Mouse (Mus musculus) gastrocnemius, postnatal 36 days (tissue): ENCODE data around the gene Sipa1l2. TPM values are rescaled to one million over a fixed set of nuclear protein-coding genes. Genes with fewer than 3 reads are reported as not detected.

Source experiments
- DNase-seq, 2 experiments: peaks; one replicate each; pipeline ENCODE4 v3.0.0; 2022
- intact Hi-C: fragments of 180-260 bp; cut with DNase I; formaldehyde crosslinking; loops from one replicate; pipeline ENCODE4 v1.15.1; 2025
- total RNA-seq, 2 experiments: library from RNA; stranded (reverse); gene quantifications; 2 replicates each; pipeline ENCODE4 v1.2.3; 2021

The Sipa1l2 gene
- total RNA-seq, 2 experiments from 2014 or later: 4.9 to 5.2 TPM

DNA sequence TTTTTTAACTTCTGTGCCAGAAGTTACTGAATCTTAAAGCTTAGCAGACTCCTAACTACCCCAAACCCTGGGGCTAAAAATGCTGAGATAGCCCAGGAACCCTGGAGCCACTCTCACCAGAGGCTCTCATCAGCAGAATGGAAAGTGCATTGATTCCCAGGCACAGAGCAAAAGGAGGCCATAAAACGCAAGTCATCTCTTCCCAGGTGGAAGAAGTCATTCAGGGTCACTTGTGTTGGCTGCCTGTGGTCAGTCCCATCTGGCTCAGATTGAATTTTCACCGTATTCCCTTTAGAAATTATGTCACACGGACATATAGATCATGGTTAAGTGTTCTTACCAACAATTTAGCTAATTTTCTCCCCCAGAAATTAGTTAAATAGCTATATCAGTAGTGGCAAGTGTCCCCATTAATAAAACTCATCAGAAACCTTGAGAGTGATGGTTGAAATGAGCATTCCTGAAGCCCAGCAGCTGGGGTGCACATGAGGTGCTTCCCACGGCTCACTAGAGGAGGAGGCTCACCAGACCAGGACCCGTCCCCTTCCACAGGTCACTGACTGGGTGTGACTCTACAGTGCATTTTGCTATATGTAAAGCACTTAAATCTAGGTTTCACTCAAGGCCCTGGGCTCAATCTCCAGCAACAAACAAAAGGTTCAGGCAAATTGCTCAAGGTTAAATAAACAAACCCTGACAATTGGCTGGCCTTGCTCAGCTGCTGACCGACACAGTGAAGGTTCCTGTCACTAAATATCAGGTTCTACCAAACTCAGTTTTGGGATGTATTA lies 53.3 kb downstream of the Sipa1l2 start:
- DNase-seq: no peak
- intact Hi-C loops: no loop called here

DNA sequence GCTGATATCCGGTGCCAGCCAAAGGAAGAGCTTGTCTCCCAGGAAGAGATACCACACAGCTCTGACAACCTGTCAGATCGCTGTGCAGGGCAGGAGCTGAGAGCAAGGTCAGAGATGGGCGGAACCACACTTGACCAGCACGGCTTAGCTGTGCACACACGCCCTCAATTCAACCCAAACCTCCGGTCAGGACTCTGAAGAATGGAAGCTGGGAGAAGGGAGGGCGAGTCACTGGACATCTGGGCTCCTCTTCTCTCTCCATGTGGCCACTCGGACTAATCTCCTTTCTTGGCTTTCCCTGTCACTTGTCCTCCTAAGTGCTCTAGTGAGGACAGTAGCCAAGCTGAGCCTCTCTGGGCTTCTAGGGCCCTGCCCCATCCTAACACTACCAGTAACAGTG lies 53.9 kb downstream of the Sipa1l2 start:
- DNase-seq: no peak
- intact Hi-C loops: no loop called here

DNA sequence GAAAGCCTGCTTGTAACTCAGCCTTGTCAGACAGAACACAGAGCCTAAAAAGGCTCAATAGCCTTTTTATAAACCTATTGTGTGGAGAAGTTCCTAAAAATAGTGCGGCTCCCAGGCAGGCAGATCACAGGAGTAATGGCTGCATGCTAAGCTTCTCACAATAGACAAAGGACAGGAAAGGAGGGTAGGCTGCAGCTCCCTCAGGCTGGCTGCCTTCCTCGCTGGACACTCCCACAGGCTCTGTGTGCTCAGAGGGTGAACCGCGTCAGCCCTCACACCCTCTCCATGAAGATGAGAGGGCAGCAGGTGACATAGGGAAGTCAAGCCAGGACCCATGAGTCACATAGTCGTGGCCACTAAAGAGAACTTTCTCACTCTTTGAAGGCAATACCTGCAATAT lies 55.7 kb downstream of the Sipa1l2 start:
- intact Hi-C loops: no loop called here
- no peak for DNase-seq

DNA sequence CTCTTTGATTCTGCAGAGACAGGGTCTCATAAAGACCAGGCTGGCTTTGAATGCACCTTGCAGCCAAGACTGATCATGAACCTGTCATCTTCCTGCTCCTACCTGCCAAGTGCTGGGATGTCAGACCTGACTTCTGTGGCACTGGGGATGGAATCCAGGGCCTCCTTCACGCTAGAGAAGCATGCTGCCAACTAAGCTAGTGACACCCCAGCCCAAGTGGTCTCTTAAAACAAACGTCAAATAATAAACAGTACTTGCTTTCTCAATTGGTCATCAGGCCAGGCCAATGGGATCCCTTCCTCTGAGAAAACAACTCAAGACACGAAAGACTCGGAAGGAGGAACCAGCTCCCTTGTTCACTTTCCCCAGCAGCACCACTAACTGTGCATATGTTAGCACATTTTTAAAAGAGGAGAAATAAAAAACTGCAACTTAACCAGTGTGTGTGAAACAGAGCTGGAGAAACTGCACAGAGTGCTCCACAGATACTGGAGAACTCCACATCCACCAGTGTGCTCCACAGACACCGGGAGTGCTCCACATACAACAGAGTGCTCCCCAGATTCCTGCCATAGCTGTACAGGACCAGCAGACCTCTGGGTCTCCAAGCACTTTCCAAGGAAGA lies 56.3 kb downstream of the Sipa1l2 start:
- DNase-seq: no peak
- intact Hi-C loops: no loop called here

DNA sequence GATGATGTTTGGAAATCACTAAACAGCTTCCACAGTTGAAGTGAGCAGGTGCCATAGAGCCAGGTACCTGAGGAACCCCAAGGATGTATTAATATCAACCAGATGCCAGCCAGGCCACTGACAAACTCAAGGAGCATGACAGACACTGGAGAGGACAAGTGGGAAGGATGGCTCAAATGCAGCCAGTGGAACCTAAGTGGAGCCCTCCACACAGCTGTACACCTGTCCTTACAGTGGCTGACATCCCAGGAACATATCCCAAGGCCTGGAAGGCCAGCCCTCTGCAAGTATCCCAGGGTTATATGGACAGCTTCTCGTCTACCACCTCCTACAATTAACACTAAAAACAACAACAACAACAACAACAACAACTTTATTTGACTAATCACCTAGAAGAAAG lies 57.0 kb downstream of the Sipa1l2 start:
- intact Hi-C loops: no loop called here
- DNase-seq: no peak

DNA sequence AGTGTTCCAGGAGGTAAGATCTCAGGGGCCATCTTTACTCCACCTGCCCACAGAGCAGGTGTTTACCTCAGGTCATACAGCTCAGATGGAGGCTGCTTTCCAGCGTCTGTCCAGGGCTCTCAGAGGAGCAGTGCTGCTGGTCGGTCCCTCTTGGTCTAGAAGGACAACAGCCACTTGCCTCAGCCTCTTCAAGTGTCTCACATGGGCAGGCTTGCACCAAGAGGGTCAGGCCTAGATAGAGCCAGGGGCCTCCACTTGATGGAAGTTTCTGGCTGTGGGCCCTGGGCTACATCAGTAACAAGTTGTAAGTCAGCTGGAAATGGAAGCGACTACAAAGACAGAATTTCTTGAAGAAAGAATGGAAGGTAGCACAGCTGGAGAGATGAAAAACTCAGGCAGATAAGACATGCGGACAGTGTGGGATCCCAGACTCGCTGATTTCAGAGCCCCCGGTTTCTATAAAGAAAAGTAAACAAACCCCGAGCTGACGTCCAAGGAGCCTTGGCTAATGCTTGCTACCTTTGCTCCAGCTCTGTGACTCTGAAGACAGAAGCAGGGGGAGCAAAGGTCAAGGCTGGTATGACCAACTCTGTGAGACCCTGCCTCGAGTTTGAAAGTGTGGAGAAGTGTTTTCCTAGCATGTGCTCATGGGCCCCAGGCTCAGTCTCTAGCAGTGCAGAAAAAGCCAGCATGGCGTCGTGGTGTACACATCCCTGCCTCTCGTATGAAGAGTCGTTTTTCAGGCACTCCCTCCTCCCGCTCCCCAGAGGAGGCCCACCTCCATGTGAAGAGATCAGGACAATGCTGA lies 58.5 kb downstream of the Sipa1l2 start:
- DNase-seq: no peak
- intact Hi-C loops: no loop called here

DNA sequence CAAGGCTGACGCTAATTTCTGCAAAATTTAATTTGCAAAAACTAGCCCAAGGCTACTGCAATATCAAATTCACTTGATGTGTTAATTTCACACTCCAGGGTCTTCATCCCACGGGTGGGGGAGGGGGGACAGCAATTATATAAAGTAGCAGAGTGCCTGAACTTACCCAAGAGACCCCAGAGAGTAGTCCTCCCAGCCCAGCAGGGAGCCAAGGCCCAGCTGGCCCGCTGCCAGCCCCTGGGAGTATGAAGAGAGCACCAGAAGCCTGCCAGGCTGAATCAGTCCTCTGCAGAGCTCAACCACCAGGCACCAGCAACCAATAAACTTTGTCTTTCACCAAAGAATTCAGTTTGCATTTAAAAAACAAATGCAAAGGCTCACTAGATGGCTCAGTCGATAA lies 59.8 kb downstream of the Sipa1l2 start:
- DNase-seq: peak in 1 of 2 experiments; percentile 22
- intact Hi-C loops: no loop called here

DNA sequence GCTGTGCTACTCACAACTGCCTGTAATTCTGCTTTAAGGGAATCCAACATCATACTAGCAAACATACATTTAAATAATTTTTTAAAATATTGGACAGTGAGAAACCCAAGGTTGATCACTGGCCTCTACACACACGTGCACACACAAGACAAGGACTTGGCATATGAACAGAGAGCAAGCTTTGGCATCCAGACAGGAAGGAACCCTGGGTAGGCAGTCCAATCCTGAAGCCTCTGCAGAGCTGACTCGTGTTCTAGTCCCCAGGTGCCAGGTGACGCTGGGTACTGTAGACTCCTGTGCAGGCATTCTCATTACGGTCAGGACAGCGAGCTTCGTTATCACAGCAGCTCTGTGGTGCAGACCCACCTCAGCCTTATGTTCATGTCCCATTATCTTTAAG lies 60.4 kb downstream of the Sipa1l2 start:
- DNase-seq: no peak

DNA sequence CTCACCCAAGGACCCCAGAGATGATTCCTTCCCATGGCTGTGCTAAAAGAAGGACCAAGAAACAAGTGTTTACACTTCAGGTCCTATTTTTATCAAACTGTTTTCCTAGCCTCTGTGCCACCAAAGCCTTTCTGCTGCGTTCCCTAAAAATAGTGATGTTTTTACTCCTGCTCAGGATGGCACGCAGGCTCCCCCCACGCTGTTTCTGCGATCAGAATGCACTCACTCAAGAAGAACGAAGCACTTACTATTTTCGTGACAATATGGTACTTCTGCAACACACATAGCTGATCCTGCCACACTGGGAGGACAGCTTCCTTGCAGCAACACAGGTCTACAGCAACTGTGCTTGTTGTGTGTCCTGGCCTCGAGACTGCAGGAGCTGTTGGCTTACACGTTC lies 62.3 kb downstream of the Sipa1l2 start:
- intact Hi-C loops: no loop called here
- no peak for DNase-seq

More for the DNA sequence above, 60.4 kb downstream of the Sipa1l2 start:
- intact Hi-C loops: no loop called here

DNA sequence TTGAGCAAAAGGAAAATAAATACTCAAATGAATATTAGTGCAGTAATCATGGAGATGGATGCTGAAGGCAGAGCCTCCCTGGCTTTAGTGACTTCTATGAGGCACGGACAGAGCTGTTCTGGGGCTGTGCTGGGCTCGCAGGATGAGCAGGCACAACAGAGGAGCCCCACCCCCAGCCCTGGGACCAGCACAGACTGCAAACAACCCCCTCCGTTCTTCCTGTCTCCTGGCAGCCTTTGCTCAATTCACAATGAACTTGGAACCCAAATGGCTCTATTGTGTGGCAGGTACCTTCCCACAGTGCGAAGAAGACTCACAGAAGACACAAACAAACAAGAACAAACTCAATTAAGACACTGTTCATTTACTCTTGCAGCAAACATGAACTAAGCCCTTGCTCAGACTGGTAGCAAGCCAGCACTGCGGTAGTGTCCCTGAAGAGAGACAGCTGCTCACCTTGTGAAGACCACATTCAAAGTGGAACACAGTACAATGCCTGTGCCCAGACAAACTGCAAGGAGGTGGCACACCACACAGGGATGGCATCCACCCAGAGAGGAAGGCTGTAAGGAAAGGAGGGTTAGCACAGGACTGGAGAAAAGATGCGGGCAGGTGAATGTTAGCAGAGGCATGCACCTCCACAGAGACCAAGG lies 64.9 kb downstream of the Sipa1l2 start:
- intact Hi-C loops: no loop called here

DNA sequence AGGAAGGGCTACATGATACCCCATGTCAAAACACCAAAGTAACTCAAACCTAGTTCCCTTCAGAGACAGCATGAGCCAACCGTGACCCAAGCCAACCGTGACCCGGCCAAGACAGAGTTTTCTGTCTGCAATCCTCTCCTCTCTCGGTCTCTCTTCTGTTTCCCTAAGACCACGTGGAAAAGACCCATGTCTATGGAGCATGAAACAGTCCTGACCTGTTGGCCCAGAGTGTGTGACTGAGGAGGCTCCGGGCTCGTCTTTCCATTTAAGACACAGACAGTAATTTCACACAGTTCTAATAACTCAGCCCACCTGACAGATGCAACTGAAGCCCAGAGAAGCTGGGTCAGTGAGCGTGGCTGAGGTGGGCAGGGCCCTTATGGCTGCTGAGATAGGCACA lies 65.8 kb downstream of the Sipa1l2 start:
- intact Hi-C loops: no loop called here
- DNase-seq: no peak

More for the DNA sequence above, 64.9 kb downstream of the Sipa1l2 start:
- DNase-seq: no peak

DNA sequence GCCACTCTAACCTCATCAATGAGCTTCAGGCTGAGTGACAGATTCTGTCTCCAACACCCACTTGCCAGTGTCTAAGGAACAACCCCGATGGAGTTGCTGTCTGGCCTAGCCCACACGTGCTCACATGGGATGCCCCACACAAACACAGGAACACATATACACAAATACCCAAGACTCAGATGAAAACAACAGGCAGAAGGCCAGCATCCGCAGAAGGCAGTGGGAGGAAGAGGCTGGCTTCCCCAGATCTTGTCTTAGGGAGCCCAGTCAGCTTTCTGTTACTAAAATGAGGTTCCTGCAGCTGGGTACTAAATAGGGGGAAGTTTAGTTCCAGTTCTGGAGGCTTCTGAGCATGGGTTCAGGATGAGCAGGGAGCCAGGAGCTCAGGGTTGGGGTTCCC lies 66.8 kb downstream of the Sipa1l2 start:
- no peak for DNase-seq
- intact Hi-C loops: no loop called here

DNA sequence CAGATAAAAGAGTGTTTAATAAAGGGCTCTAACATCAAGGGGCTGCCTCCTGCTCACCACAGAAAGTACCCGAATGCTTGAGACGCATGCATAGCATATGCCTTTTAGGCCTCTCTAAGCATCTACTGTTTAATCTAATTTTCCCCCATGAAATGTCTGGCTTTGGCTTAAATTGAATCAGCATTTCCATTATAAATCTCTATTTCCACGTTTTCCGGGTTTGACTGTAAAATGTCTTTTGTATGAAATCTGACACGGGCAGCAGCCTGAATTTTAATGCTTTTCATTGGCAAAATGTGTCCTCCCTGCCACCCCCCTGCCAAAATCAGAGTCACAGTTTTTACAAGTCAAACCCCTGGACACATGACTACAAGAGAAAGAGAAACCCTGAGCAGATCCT lies 69.6 kb downstream of the Sipa1l2 start:
- DNase-seq: no peak
- intact Hi-C loops: no loop called here

DNA sequence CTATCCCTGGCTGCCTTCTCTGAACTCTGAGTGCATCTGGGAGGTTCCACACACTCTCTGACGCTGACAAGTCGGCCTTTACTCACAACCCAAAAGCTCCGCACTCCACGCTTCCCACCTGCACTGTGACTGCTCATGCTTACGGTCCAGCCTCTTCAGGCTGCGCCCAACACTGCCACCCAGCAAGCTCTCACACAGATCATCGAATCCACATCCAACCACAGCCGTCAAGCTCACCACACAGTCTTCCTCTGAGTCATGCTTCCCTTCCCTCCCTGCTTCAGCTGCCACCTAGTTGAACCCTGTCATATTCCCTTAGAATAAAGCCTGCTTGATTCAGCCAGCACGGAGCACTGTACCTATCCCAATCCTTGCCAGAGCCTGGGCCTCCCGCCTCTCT lies 71.1 kb downstream of the Sipa1l2 start:
- intact Hi-C loops: no loop called here
- no peak for DNase-seq

DNA sequence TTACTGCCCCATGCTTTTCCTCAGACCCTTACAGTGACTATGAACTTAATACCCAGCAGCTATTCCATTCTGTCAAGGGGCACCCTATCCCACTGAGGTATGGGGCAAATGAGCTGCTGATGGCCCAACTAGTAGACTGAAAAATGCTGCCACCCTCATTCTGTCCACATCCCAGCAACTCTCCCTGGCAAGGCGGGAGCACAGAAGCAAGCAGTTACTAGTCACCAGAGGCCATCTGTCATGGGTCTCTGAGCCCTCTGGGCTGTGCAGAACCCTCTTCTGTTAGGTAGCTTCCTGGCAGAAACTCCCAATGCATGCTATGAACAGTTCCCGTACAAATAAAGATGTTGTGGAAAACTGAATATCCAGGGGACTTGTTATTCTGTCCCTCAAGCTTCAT lies 74.1 kb downstream of the Sipa1l2 start:
- DNase-seq: no peak

DNA sequence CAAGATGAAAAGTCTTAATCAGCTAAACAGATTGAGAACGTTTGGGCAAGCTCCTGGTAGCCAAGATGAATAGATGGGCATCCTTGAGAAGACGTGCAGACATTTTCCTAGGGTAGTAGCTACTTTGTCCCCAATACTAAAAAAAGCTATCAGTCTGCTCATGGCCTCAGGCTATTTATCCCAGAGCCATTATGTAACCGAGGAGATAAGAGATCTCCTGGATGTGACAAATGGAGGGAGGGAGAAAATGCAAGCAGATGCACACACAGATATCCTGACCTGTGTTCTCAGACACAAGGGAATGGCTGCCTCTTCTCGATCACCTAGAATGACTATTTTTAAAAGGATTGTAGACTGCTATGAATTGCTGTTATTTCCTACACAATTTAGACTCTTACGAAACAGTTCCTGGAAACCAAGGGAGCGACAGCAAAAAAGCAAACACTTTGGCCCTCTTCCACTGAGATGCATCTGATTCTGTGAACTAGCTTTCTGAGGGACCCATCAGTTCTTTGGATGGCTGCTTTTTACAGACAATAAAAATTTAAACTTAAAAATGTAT lies 76.3 kb downstream of the Sipa1l2 start:
- no peak for DNase-seq
- intact Hi-C loops: no loop called here

More for the DNA sequence above, 74.1 kb downstream of the Sipa1l2 start:
- intact Hi-C loops: no loop called here

DNA sequence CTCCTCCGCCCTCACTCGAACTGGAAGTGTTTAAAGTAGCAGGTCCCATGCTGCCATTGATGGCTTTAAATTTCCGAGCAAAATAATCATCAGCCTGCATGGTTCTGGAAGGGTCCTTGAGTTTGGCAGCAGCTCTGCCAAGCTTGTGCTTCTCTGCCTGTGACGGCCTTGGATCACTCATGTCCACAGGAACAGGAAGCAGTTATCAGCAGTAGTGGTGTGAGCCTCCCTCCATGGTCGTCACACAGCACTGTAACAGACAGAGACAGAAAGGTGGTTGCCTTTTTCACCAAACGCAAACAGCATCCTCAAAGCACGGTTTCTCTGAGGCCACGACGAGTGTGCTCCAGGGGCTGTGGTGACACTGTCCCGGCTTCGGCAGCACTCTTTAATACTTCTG lies 77.2 kb downstream of the Sipa1l2 start:
- DNase-seq: no peak
- intact Hi-C loops: no loop called here

DNA sequence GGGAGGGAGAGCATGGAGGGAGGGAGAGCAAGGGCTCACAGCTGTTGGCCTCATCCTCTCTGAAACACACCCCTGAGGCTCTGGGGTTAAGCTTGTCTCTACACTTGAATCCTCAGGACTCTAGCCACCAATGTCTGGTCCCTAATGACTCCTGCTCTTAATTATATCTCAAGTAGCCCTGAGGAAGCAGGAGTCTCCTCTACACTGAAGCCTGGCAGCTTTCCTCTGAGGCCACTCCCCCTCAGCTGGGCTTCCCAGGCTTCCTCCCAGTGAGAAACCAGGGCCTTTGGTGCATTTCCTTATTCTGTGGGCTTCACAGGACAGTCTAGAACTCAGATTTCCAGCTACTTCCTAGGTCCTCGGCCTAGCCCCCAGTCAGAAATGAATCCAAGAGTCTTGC lies 80.9 kb downstream of the Sipa1l2 start:
- no peak for DNase-seq
- intact Hi-C loops: loop anchor here (5.0 kb wide), 1 partner anchor 79 kb away; the partner anchor contains the start of gene Sipa1l2

DNA sequence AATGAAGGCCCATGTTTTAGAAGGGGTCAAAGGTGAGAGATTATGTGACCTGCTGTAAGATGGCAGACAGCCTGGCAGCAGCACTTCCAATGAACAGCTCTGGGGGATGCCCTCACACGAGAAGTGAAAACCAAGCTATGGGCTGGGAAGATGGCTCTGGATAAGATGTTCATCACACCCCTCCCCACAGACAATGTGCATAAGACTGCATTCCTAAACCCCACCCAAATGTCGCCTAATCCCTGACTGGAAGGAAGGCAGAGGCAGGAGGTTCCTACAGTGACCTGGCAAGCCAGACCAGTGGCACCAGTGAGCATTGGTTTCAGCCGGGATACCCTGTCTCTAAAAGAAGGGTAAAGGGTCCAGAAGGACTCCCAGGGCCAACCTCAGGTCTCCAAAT lies 83.9 kb downstream of the Sipa1l2 start:
- DNase-seq: no peak
- intact Hi-C loops: loop anchor here (5.0 kb wide), 1 partner anchor 82 kb away; the partner anchor contains the start of gene Sipa1l2

DNA sequence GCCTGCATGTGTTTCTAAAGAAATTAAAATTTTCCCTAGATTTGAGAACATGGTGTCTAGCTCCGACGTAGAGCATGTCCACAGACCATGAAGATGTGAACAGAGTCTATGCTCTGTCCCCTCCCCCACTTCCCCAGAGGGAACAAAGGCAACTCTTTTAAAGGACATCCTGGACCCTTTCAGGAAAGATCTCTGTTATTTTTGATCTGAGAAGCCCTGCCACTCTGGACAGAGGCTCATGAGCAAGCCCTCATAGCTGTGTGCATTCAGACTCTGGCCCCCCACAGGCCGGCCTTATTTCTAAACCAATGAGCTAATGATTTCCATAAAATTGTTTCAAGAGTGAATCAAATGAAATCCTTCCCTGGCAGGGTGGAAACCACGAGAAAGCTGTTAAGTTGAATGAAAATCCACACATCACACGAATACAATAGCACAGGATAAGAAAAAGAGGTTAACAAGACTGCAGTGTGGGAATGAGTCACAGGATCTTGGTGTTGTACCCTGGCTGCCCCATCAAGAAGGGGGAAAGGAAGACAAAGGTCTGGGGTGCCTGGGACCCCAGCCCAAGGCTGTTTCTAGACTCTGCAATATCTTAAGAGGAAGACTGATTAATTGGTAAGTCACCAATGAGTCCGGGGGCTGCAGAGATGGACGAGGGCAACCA lies 84.9 kb downstream of the Sipa1l2 start:
- intact Hi-C loops: loop anchor here (5.0 kb wide), 1 partner anchor 83 kb away; the partner anchor contains the start of gene Sipa1l2
- no peak for DNase-seq
